Mouse (Mus musculus): ENCODE results near the gene Dnajc25. TPM values are rescaled to one million over a fixed set of nuclear protein-coding genes. Genes with fewer than 3 reads are reported as not detected.

The Dnajc25 gene
- polyA plus RNA-seq, 1 experiment from 2014 or later, result 13.0 TPM

GRCm38 (mm10) chr4:59037525-59037924, 42.7 kb downstream of the Dnajc25 start:
- Histone ChIP-seq H3K27ac (no peak overlapping the region), H3K4me1 (0 out of 2 replicates have a peak, but pooled peaks cover 6% of the 10 kb centered on the region), H3K9ac (no peak overlapping the region), H3K27me3 (replicated peaks) (no peaks in the 10 kb centered on the region), H3K36me3 (0 out of 2 replicates have a peak, but pooled peaks cover 4% of the 10 kb centered on the region), H3K4me3 (replicated peaks) (no peak overlapping the region), H3K9me3 (no peaks in the 10 kb centered on the region), H3K4me2 (no peak overlapping the region)
- 72% methylated on average over 3 of the region's 3 CpGs for WGBS
- no peak for ATAC-seq (ENCODE audit: insufficient read depth, low FRiP score, low read depth)

GRCm38 (mm10) chr4:59040397-59041287, 45.8 kb downstream of the Dnajc25 start:
- Histone ChIP-seq H3K27ac (no peak overlapping the region), H3K4me3 (replicated peaks) (no peak overlapping the region), H3K9me3 (no peaks in the 10 kb centered on the region), H3K4me2 (no peak overlapping the region), H3K4me1 (0 out of 2 replicates have a peak, but pooled peaks cover 6% of the 10 kb centered on the region), H3K36me3 (0 out of 2 replicates have a peak, but pooled peaks cover 4% of the 10 kb centered on the region), H3K9ac (no peak overlapping the region), H3K27me3 (replicated peaks) (no peaks in the 10 kb centered on the region)
- no peak for ATAC-seq (ENCODE audit: insufficient read depth, low FRiP score, low read depth)
- WGBS, result 82% methylated on average over 11 of the region's 11 CpGs

GRCm38 (mm10) chr4:59043074-59043473, 48.2 kb downstream of the Dnajc25 start:
- no peak for ATAC-seq (ENCODE audit: insufficient read depth, low FRiP score, low read depth)
- Histone ChIP-seq H3K27ac (no peak overlapping the region), H3K36me3 (0 out of 2 replicates have a peak, but pooled peaks cover 4% of the 10 kb centered on the region), H3K9me3 (no peaks in the 10 kb centered on the region), H3K4me1 (no peaks in the 10 kb centered on the region), H3K4me3 (replicated peaks) (no peak overlapping the region), H3K9ac (no peak overlapping the region), H3K27me3 (replicated peaks) (no peaks in the 10 kb centered on the region), H3K4me2 (no peak overlapping the region)
- WGBS, result 96% methylated on average over 5 of the region's 5 CpGs

- H3K9me3 ChIP-seq, result no peaks in the 10 kb centered on the region
- no peak for ATAC-seq (ENCODE audit: insufficient read depth, low FRiP score, low read depth)
- no peak overlapping the region for H3K27ac ChIP-seq
- WGBS, result 57% methylated on average over 6 of the region's 6 CpGs
- no peaks in the 10 kb centered on the region for H3K27me3 ChIP-seq (replicated peaks)
- no peak overlapping the region for H3K4me2 ChIP-seq
- no peaks in the 10 kb centered on the region for H3K4me1 ChIP-seq
- 0 out of 2 replicates have a peak, but pooled peaks cover 4% of the 10 kb centered on the region for H3K36me3 ChIP-seq
- H3K9ac ChIP-seq, result no peak overlapping the region
- H3K4me3 ChIP-seq (replicated peaks), result no peak overlapping the region
Measured at GRCm38 (mm10) chr4:59043891-59044290, 49.0 kb downstream of the Dnajc25 start.

- H3K4me2 ChIP-seq, result no peak overlapping the region
- no peak for ATAC-seq (ENCODE audit: insufficient read depth, low FRiP score, low read depth)
- no peaks in the 10 kb centered on the region for H3K9me3 ChIP-seq
- H3K9ac ChIP-seq, result no peak overlapping the region
- no peaks in the 10 kb centered on the region for H3K27me3 ChIP-seq (replicated peaks)
- no peaks in the 10 kb centered on the region for H3K36me3 ChIP-seq
- no peak overlapping the region for H3K4me3 ChIP-seq (replicated peaks)
- H3K4me1 ChIP-seq, result no peaks in the 10 kb centered on the region
- H3K27ac ChIP-seq, result no peak overlapping the region
- 43% methylated on average over 3 of the region's 3 CpGs for WGBS
Measured at GRCm38 (mm10) chr4:59047222-59047621, 52.4 kb downstream of the Dnajc25 start.

- Histone ChIP-seq H3K27ac (no peak overlapping the region), H3K4me2 (no peak overlapping the region), H3K4me1 (no peaks in the 10 kb centered on the region), H3K9ac (no peak overlapping the region), H3K4me3 (replicated peaks) (no peak overlapping the region), H3K9me3 (no peaks in the 10 kb centered on the region), H3K36me3 (no peaks in the 10 kb centered on the region), H3K27me3 (replicated peaks) (no peaks in the 10 kb centered on the region)
- ATAC-seq (ENCODE audit: insufficient read depth, low FRiP score, low read depth), result no peak
- WGBS, result 91% methylated on average over 1 of the region's 1 CpGs
Measured at GRCm38 (mm10) chr4:59051081-59051480, 56.2 kb downstream of the Dnajc25 start.

- H3K9ac ChIP-seq, result no peak overlapping the region
- H3K4me2 ChIP-seq, result no peak overlapping the region
- WGBS, result 88% methylated on average over 3 of the region's 3 CpGs
- ATAC-seq (ENCODE audit: insufficient read depth, low FRiP score, low read depth), result no peak
- no peaks in the 10 kb centered on the region for H3K36me3 ChIP-seq
- no peaks in the 10 kb centered on the region for H3K9me3 ChIP-seq
- no peak overlapping the region for H3K4me3 ChIP-seq (replicated peaks)
- H3K4me1 ChIP-seq, result no peaks in the 10 kb centered on the region
- no peak overlapping the region for H3K27ac ChIP-seq
- H3K27me3 ChIP-seq (replicated peaks), result no peaks in the 10 kb centered on the region
Measured at GRCm38 (mm10) chr4:59057929-59058328, 63.1 kb downstream of the Dnajc25 start.

- Histone ChIP-seq H3K36me3 (no peaks in the 10 kb centered on the region), H3K27ac (no peak overlapping the region), H3K4me1 (no peaks in the 10 kb centered on the region), H3K4me3 (replicated peaks) (no peak overlapping the region), H3K27me3 (replicated peaks) (no peaks in the 10 kb centered on the region), H3K9me3 (no peaks in the 10 kb centered on the region), H3K9ac (no peak overlapping the region), H3K4me2 (no peak overlapping the region)
- 70% methylated on average over 12 of the region's 12 CpGs for WGBS
- no peak for ATAC-seq (ENCODE audit: insufficient read depth, low FRiP score, low read depth)
Measured at GRCm38 (mm10) chr4:59062526-59062925, 67.7 kb downstream of the Dnajc25 start.

GRCm38 (mm10) chr4:59069276-59069675, 74.4 kb downstream of the Dnajc25 start:
- no peaks in the 10 kb centered on the region for H3K36me3 ChIP-seq
- H3K27me3 ChIP-seq (replicated peaks), result no peaks in the 10 kb centered on the region
- H3K4me3 ChIP-seq (replicated peaks), result no peak overlapping the region
- no peak for ATAC-seq (ENCODE audit: insufficient read depth, low FRiP score, low read depth)
- H3K4me1 ChIP-seq, result no peaks in the 10 kb centered on the region
- 43% methylated on average over 3 of the region's 3 CpGs for WGBS
- no peak overlapping the region for H3K4me2 ChIP-seq
- H3K27ac ChIP-seq, result no peak overlapping the region
- no peaks in the 10 kb centered on the region for H3K9me3 ChIP-seq
- H3K9ac ChIP-seq, result no peak overlapping the region

Other genes with a start within 250 kb of the Dnajc25 start
- 0.05 TPM in 1 of 2 replicates, not detected in the other for gene Olfr267, start 207.3 kb upstream of the Dnajc25 start, polyA plus RNA-seq (2015; fragmentation: Nextera tagmentation; extraction: Ambion mirVana)
- 29.1 and 31.8 TPM in 2 replicates for gene Ecpas, start 82.3 kb upstream of the Dnajc25 start, polyA plus RNA-seq (2015; fragmentation: Nextera tagmentation; extraction: Ambion mirVana)
- 0.49 and 0.62 TPM in 2 replicates for gene Zkscan16, start 51.4 kb upstream of the Dnajc25 start, polyA plus RNA-seq (2015; fragmentation: Nextera tagmentation; extraction: Ambion mirVana)
- 64.5 and 66.3 TPM in 2 replicates for gene Ptgr1, start 7.9 kb upstream of the Dnajc25 start, polyA plus RNA-seq (2015; fragmentation: Nextera tagmentation; extraction: Ambion mirVana)
- 15.2 and 21.9 TPM in 2 replicates for gene Gm20503, start 8.1 kb downstream of the Dnajc25 start, polyA plus RNA-seq (2015; fragmentation: Nextera tagmentation; extraction: Ambion mirVana)
- gene Gng10, start 40.0 kb downstream of the Dnajc25 start, polyA plus RNA-seq (2015; fragmentation: Nextera tagmentation; extraction: Ambion mirVana), result 108 and 125 TPM in 2 replicates
- 0.05 TPM in 1 of 2 replicates, not detected in the other for gene AI481877, start 143.9 kb downstream of the Dnajc25 start, polyA plus RNA-seq (2015; fragmentation: Nextera tagmentation; extraction: Ambion mirVana)
- gene Ugcg, start 194.2 kb downstream of the Dnajc25 start, polyA plus RNA-seq (2015; fragmentation: Nextera tagmentation; extraction: Ambion mirVana), result 9.7 and 11.4 TPM in 2 replicates